Mouse (Mus musculus) left cerebral cortex, postnatal 4 days (tissue): Measurements from ENCODE around the gene Fgd6. TPM values are rescaled to one million over a fixed set of nuclear protein-coding genes. Genes with fewer than 3 reads are reported as not detected.
A peak's percentile ranks its signal among the peaks of the same experiment; 100 is the strongest.

Experiments used
- DNase-seq: peaks from one replicate; pipeline ENCODE4 v3.0.0-alpha.2; 2022
- intact Hi-C: fragments of 180-260 bp; cut with DNase I; formaldehyde crosslinking; loops from one replicate; pipeline ENCODE4 v1.15.1; 2025
- total RNA-seq, 2 experiments: library from RNA; stranded (reverse); gene quantifications; 2 replicates each; pipeline ENCODE4 v1.2.3; 2021

Gene Fgd6
- total RNA-seq = 1 to 10 TPM; 5.5 to 5.8 TPM

DNA sequence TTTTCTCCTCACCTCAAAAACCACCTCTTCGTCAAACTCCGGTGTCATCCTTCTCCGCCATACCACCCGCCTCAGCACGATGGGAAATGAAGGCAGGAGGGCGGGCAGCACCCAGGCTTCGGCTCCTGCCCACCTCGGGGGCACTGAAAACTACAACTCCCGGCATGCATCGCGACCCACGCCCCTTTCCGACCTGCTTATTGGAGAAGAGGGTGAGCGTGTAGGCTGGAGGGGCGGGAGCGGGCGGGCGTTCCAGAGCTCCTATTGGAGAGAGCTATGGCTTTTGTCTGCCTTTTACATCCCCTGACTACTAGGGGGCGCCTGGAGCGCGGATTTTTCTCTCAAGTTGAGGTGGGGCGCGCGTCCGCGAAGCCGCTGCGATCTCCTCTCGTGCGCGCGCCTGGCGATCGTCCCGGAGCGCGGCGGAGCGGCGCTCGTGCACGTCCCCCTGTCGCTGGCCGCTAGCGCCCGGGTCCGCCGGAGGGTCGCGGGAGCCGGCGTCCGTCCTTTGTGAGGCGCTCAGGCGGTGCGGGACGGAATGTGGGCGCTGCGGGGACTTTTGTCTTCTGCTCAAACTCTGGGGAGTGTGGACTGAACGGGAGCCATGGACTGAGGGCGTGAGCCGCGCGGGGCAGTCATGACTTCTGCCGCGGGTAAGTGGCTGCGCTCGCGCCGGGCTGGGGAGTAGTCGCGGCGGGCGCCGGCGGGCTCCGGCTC is at the start of gene Fgd6, which contains the start of gene Vezt:
TSS of gene Fgd6 (plus strand) at position 344 of the 717 bp plus-strand sequence.
TSS of gene Vezt (minus strand) at position 160 of the 717 bp plus-strand sequence.
- intact Hi-C loops = loop anchor here (2.0 kb wide), 1 partner anchor 81 kb away; no protein-coding TSS in a partner anchor
- DNase-seq = peak; percentile 100

DNA sequence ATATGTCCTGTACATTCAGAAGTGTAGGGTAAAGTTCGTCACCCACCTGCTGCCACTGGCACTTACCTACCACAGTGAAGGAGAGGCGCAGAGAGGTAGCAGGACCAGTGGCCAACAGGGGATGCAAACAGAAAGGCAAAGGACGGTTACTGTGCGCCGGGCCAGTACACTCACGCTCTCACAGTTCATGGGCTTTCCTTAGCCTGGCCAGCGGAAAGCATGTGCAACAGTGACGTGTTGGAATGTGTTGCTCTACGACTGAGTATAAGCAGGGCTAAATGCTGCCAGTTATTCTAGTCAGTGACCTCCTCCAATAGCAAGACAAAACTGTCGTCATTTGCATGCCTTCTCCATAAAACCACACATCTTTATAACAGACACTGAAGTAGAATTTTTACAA is 41.7 kb upstream of the Fgd6 start:
- no peak for DNase-seq
- intact Hi-C loops = no loop called here

DNA sequence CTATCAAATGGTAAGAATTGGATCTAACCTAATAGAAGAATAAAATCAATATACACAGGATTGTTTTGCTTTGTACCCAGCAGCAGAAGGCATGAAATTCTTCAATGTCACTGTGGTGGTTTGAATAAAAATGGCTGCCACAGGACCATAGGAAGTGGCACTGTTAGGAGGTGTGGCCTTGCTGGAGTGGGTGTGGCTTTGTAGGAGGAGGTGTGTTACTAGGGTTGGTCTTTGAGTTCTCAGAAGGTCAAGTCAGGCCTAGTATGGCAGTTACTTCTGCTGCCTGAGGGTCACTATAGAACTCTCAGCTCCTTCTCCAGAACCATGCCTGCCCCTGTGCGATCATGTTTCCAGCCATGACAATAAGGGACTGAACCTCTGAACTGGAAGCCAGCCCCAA is 40.7 kb upstream of the Fgd6 start:
- no peak for DNase-seq
- intact Hi-C loops = no loop called here

DNA sequence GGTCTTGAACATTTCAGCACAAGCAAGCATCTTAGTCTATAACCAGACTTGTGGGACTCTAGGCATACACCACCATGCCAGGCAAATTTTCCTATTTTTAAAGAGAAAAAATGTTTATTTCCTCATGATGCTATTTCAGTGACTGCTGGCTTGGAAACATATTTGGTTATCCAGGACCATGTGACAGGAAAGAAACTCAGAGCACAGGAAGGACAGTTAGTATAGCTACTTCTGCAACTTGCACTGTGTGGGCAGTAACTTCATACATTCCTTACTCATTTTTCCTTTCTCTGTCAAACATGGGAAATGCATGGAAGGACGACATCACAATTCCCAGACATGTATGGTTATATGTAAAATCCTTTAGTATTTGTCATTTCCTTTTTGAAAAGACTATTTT is 36.4 kb upstream of the Fgd6 start:
- intact Hi-C loops = no loop called here
- no peak for DNase-seq

DNA sequence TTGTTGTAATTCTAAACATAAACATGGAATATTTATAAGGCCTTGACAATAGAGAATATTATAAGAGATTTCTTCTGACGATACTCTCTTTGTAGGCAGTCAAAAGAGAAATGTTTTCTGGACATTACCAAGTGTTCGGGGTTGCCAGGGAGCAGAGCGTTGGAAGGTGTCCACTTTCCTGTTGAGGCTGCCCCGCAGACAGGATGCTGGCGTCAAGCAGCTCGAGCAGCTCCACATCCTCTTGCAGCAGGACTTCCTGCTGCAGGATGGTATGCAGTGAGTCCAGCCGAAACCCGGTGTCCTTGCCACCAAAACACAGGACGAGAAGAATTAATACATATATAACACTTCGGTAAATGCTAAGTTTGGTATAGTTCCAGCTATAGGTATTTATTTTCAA is 35.6 kb upstream of the Fgd6 start:
- DNase-seq = no peak
- intact Hi-C loops = no loop called here

DNA sequence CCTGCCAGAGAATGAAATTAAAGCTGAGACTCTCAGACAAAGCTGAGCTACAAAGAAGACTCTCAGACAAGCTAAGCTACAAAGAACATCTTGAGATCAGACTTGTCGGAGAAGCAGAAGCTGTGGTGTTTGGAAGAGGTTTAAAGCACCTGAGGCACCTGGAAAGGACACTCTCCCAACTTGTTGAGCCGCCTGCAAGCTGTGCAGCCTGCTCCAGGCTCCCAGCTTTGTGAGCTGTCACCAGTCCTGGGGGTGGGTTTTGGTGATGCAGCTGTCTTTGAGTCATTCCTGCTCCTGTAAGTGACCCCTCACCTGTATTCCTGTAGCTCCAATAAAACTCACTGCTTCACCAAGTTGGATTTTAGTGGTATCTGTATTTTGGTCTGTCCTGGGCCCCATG is 27.4 kb upstream of the Fgd6 start:
- DNase-seq = no peak

DNA sequence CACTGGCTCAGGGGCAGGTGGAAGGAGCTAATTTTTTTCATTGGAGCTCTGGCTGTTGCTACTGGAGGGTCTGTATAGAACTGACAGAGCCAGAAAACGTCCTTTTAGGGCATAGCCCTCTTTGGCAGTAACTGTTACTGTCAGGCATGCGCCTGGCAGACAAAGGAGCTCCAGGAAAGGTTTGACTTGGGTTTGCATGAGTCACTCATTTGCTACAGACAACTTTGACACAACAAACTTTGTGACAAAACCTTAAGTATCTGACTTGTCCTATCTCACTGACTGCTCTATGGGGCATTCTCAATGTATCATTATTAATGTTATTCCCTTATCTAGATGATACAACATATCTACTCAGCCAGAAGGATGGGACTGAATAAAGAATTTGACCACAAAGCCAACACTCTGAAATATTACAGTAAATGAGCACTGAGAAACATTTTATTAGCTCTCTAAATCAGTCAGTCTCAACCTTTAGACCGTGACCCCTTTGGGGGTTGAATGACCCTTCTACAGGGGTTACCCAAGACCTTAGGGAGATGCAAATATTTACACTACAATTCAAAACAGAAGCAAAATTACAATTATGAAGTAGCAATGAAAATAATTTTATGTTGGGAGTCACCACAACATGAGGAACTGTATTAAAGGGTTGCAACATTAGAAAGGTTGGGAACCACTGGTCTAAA is 25.7 kb upstream of the Fgd6 start:
- intact Hi-C loops = no loop called here
- no peak for DNase-seq

More for the DNA sequence above, 27.4 kb upstream of the Fgd6 start:
- intact Hi-C loops = no loop called here

DNA sequence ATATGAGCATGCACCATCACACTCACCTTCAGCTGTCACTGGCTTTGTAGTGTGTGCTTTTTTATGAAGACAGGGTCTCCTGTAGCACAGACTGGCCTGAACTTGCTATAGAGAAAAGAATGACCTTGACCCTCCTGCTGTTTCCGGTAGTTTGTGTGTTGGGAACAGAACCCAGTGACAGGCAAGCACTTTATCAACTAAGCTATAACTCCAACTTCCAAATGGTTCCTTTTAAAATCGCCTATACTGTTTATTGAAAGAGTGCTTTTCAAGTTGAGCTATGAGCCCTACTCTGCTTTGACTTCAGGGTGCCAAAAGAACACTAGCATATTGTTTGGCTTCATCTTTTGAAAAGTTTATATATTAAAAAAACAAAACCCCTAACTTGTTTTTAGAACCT is 24.8 kb upstream of the Fgd6 start:
- DNase-seq = no peak
- intact Hi-C loops = no loop called here

DNA sequence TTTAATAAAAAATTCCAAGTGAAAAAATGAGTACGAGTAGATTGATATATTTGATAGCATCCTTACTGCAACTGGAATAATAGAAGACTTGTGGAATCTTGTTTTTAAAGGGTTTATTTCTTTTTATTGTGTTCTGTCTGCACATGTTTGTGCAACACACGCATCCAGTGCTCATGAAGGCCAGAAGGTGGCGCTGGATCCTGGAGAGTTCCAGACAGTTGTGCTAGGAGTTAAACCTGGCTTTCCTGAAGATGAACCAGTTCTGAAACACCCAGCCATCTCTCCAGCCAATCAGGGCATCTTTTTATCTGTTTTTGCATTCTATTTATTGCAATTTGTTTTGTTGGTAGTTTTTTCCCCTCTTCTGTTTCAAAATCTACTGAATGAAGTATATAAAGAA is 22.6 kb upstream of the Fgd6 start:
- intact Hi-C loops = no loop called here
- peak; percentile 63 for DNase-seq

DNA sequence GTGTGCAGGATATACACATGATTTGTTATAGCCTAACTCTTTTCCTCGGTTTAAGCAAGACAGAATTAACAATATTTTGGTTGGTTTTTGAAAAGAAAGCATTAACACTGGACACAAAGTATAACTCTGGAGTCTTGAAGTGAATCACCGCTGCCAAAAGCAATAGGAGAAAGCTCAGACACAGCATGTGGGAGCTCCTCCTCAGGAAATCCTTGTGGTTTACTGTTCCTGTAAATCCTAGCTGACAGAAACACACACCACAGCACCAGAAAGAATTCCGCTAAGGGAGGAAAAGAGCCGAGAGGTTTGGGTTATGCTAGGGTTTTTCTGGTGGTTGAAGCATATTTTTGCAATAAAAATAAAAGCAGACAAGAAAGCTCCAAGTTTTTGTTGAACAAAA is 21.6 kb upstream of the Fgd6 start:
- intact Hi-C loops = no loop called here
- DNase-seq = no peak

DNA sequence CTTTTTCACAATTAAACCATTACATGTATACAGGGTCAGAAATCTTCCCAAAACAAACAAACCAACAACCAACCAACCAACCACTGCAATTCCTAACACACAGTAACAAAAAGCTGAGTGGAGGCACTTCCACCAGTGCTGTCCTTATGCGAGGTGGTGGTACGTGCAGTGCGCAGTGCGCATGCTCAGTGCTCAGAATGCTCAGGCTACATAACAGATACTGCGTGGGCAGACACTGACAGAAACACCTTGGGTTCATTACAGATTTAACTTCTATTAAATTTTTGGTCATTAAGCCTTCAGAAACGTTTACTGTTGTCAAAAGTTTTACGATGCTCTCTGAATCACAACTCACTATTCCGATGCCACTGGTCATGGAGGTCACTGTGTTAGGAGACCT is 18.3 kb upstream of the Fgd6 start:
- intact Hi-C loops = no loop called here
- DNase-seq = no peak

DNA sequence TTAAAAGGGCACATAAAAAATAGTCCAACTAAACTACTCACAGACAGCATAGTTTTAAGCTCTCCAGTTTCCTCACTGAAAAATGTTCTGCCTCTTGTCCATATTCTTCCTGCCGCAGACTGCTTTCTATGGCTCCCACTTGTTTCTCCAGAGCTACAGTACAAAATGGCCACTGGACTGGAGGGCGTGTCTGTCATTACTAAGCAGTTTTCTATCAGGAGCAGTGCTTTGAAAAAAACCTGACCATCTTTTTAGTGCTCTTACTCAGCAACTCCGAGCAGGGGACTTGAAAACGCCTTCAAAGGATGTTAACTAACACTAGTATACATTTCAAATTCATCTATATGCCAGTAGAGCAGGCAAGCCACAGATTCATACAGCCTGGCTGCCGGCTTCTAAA is 15.2 kb upstream of the Fgd6 start:
- no peak for DNase-seq
- intact Hi-C loops = no loop called here

DNA sequence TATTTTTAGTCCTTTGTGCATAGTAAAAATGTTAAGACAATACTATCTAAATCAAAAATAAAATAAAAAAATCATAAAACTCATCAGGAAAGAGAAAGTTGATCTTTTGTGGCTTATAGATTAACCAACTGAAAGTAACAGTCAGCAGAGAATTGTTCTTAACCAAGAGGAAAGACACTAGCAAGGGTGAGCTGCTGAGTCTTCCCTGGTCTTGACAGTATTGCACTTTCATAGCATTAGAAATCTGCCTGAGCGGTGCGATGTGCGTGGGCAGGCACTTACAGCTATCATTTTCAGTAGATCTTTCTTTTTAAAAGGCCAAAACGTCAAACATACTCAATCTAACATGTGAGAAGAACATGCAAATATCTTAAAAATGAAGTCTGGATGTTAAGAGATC is 14.7 kb upstream of the Fgd6 start:
- no peak for DNase-seq
- intact Hi-C loops = no loop called here

DNA sequence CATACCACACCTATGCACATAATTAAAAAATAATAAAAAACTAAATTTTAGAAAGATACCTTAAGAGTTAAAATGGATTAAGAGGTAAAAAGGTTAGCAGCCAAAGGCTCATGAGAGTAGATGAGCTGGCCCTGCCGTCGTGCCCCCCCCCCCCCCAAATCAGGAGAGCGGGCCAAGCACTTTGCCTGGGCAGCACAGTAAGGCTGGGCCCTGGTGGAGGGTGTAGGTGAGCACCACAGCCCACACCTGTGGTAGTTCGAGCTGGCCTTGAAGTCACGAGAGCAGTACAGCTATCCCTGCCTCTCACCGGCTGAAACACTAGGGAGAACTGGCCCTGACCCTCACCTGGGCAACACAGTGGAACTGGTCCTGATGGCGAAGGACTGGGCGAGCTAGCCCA is 10.7 kb upstream of the Fgd6 start:
- intact Hi-C loops = no loop called here
- no peak for DNase-seq

DNA sequence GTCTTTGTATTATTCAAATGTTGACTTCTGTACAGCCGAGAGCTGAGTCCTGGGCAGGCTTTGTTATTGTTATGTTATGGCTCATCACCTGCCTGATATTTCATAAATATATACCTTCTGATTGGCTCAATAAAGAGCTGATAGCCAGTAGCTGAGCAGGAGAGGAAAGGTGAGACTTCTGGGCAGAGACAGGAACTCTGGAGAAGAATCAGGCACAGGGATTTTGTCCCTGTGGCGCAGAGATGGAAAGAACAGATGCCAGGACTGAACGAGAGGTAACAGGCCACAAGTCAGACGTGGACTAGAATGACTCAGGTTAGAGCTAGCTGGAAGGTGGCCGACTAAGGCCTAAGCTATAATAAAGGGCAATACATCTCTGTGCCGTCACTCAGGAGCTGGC is 7.3 kb upstream of the Fgd6 start:
- intact Hi-C loops = no loop called here
- DNase-seq = no peak

DNA sequence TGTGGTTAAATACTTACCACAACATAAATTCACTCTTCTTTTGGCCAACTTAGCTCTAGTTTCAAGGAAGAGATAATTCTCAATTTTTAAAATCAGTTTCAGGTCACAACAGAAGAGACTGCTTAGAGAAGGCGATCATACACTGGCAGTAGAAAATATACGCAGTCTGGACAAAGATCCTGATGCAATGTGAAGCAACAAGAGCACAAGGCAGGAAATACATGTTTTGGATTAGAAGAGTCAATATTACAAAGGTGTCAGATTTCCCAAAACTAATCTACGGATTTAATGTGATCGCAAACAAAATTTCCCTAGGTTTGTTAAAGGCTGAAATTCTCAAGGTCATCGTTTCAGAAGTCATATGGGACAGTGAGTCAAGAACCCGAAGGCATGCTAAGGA is 4.6 kb upstream of the Fgd6 start:
- intact Hi-C loops = no loop called here
- DNase-seq = no peak

DNA sequence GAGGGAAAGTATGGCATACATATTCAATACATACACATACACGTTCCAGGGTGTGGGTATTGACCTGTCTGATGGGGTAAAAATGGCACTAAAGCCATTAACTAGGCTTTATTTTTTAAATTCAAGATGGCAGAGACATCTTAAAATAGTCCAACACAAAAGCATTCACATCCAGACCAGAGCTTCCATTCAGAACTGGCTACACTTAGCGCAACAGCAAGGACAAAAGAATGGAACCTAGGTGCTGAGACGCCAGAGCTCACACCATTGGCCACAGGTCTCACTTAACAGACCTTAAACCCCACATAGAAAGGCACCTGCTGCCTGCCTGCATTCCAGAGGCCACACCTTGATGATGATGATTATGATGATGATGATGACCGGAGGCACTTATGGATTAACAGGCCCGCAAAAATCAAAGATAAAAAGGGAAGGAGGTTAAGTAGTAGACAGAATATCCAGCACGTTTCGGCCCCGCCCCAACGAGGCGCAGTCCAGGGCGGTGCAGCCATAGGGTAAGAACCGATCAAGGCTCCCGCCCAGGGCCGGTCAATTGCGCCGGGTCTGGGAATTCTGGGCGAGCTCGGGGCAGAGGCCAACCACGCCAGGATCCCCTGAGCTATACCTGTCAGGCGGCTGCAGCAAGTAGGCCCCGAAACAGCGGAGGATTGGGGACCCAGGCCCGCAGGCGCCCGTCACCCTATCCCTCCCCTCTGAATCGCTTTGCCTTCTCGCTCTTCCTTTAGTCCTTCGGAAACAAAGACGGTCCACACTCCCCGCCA is 734 bp upstream of the Fgd6 start:
- intact Hi-C loops = loop anchor here (2.0 kb wide), 1 partner anchor 82 kb away; no protein-coding TSS in a partner anchor
- peak; percentile 60 for DNase-seq

DNA sequence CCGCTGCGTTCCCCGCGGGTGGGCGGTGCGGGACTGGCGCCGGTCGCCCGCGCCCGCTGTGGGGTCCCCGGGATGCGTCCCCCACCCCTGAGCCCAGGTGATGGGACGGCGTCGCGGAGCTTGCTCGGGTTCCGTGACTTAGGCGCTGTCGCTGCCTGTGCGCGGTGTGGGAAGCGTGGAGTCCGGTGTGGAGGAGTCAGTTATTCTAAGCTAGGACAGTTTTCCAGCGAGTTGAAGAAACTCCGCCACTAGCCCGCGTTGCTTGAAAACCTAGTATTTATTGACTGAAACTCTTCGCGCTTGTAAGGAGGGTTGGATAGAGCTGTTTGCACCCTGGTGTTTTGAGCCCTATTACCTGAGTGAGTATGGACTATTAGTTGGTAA is 566 bp downstream of the Fgd6 start:
- DNase-seq = no peak
- intact Hi-C loops = no loop called here

DNA sequence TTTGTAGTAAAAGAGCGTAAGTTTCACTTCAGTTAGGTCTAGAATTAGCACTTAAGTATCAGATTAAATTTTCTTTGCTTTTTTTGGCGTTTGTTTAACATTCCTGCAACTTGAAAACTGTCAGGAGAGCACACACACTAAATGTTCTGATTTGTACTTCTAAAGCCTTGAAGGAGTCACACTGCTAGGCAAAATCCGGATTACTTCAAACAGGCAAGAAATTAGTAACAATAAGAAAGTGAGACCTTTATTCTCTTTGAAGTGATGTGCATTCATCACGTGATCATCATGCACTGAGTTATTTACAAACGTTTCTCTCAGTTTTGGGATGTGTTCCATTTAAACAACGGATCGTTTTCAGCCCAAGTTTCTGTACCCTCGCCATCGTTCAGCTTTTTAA is 1.4 kb downstream of the Fgd6 start:
- intact Hi-C loops = no loop called here
- no peak for DNase-seq

DNA sequence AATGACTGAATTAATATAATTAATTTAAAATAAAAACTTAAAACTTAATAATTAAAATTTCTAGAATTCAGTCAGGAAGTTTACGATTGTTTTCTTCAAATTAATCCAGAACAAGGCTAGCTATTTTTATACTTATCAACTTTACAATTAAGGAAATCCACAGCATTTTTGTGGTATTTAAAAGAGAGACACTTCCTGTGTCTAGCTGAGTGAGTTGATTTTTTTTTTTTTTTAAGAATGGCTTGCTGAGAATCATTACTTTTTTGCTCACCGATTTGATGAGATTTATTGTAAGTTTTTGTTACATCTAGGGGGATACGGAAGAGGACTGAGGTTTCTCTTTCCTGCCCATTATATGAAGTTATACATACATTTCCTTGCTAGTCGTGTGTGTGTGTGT is 1.8 kb downstream of the Fgd6 start:
- no peak for DNase-seq
- intact Hi-C loops = no loop called here

DNA sequence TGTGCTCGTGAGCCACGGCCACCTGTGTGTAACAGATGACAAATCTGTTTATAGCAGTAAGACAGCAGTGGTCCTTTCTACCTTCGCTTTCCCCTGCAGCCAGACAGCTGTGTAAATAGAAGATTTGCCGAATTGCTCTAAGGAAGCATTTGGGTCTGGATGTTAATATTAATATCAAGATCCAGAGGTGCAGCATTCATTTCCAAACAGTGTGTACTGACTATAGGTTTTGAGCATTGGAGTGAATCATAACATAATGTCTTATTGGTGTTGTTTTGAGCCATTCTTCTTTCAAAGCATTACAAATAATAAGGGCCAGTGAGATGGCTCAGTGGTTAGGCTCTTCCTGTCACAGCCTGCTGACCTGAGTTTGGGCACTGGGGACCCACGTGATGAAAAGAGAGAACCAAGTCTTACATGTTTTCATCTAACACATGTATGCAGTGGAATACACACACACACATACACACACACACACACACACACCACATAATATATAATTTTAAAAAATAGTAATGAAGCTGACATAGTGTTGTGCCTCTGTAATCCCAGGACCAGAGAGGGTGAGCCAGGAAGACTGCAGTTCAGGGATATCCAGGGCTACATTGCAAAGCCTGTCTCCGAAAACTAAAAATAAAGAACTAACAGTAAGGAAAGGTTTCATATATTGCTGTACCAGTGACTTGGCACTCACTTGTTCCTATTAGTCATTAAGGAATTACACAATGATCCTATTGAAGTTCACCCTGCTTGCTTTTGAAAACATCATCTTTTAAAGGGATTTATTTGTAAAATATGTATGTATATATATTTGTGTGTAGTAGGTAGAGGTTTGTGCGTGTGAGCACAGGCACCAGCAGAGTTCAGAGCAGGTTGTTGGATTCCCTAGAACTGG is 2.8 kb downstream of the Fgd6 start:
- intact Hi-C loops = no loop called here
- DNase-seq = no peak
